Mouse (Mus musculus) T-helper 17 cell (primary cell): ENCODE data around the gene Tcaim.
"Not testable (repeated sequence)": the region's sequence is repeated elsewhere in the genome, so short reads cannot be mapped to it uniquely, and the experiment has no call there.

Experiments
- in situ Hi-C, 2 experiments: fragments of 300-600 bp; cut with MboI, MseI; formaldehyde crosslinking; loops; 1 replicate in 1 of 2; 2 replicates in 1 of 2; pipeline ENCODE4 v1.15.1; 2025; ENCODE audit warnings: high pct_unique_total_duplicates in 2 of 2

Tcaim gene

GRCm38 (mm10) chr9:122805053-122805844 is at the start of gene Tcaim:
Gene Tcaim (plus strand): TSS chr9:122805539.
- in situ Hi-C loops, result no loop called here

GRCm38 (mm10) chr9:122757614-122758013 is 47.7 kb upstream of the Tcaim start:
- in situ Hi-C loops, result no loop called here

- in situ Hi-C loops, result no loop called here
Measured at GRCm38 (mm10) chr9:122760111-122760510, 45.2 kb upstream of the Tcaim start.

- in situ Hi-C loops, result no loop called here
Measured at GRCm38 (mm10) chr9:122785231-122785630, 20.1 kb upstream of the Tcaim start.

- in situ Hi-C loops, result no loop called here
Measured at GRCm38 (mm10) chr9:122786534-122786933, 18.8 kb upstream of the Tcaim start.

- in situ Hi-C loops, result no loop called here
Measured at GRCm38 (mm10) chr9:122805845-122806341, 554 bp downstream of the Tcaim start.

- in situ Hi-C loops, result no loop called here
Measured at GRCm38 (mm10) chr9:122807186-122807585, 1.8 kb downstream of the Tcaim start.

GRCm38 (mm10) chr9:122810212-122810611 is 4.9 kb downstream of the Tcaim start:
- in situ Hi-C loops, result no loop called here

- in situ Hi-C loops, result no loop called here
Measured at GRCm38 (mm10) chr9:122812386-122812785, 7.0 kb downstream of the Tcaim start.

GRCm38 (mm10) chr9:122814775-122815174 is 9.4 kb downstream of the Tcaim start:
- in situ Hi-C loops, result no loop called here

- in situ Hi-C loops, result no loop called here
Measured at GRCm38 (mm10) chr9:122815239-122815851, 10.0 kb downstream of the Tcaim start.

- in situ Hi-C loops, result no loop called here
Measured at GRCm38 (mm10) chr9:122823374-122824017, 18.2 kb downstream of the Tcaim start.

GRCm38 (mm10) chr9:122826743-122827142 is 21.4 kb downstream of the Tcaim start:
- in situ Hi-C loops, result no loop called here

GRCm38 (mm10) chr9:122829826-122830380 is 24.6 kb downstream of the Tcaim start:
- in situ Hi-C loops, result no loop called here

GRCm38 (mm10) chr9:122836126-122836525 is 30.8 kb downstream of the Tcaim start:
- in situ Hi-C loops, result no loop called here

GRCm38 (mm10) chr9:122836790-122837189 is 31.5 kb downstream of the Tcaim start:
- in situ Hi-C loops, result no loop called here

GRCm38 (mm10) chr9:122837216-122837615 is 31.9 kb downstream of the Tcaim start:
- in situ Hi-C loops, result no loop called here

- in situ Hi-C loops, result no loop called here
Measured at GRCm38 (mm10) chr9:122837680-122838079, 32.3 kb downstream of the Tcaim start.

GRCm38 (mm10) chr9:122843760-122844159 is 38.4 kb downstream of the Tcaim start, which contains the start of gene Gm35549:
Gene Gm35549 (minus strand): TSS chr9:122844035.
- in situ Hi-C loops, result no loop called here

- in situ Hi-C loops, result no loop called here
Measured at GRCm38 (mm10) chr9:122845621-122846020, 40.3 kb downstream of the Tcaim start.

- in situ Hi-C loops, result no loop called here
Measured at GRCm38 (mm10) chr9:122846156-122846555, 40.8 kb downstream of the Tcaim start.

- in situ Hi-C loops, result not testable (repeated sequence)
Measured at GRCm38 (mm10) chr9:122847811-122848311, 42.5 kb downstream of the Tcaim start.
